Mouse (Mus musculus) lung, adult 2 months (tissue): ENCODE results near the gene Ank.

Experiments used
- CTCF ChIP-seq: fragments of 200-500 bp; IDR thresholded peaks from 2 replicates; pipeline ENCODE4 v1.5.1; 2011; ENCODE audit warnings: mild to moderate bottlenecking, low read length, control low read depth; ENCODE audit not compliant: insufficient read depth
- POLR2A ChIP-seq: fragments of 200-500 bp; IDR thresholded peaks from 2 replicates; pipeline ENCODE4 v1.6.1; 2011; ENCODE audit warnings: low read depth, mild to moderate bottlenecking, control low read depth, low read length, borderline replicate concordance; ENCODE audit errors: extremely low read depth

DNA sequence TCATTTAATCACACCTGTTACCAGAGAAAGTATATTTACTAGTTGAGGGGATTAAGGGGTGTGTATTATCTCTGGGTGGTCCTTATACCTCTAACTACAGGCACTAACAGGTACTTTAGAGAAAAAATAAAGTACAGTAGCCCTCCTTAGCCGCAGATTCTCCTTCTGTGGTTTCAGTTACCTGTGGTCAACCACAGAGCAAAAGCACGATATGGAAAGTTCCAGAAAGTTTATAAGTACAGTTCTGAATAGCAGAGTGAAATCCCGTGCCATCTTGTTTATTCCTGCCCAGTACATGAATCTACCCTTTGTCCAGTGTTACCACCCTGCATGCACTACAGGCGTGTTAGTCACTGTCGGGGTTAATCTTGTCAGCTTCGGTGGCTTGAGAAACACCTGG, 112.4 kb downstream of the Ank start:
- no peak for TF ChIP-seq CTCF
- TF ChIP-seq POLR2A, result no peak
